Mouse (Mus musculus) C2C12 (cell line): ENCODE measurements at regions not wholly inside any gene's neighbourhood (a gene's known extent, or its start where the extent isn't known, plus 50 kb on each side); places are given as distances from the start of the nearest gene placed in this dataset.

ENCODE experiments used
- H3K27me3 ChIP-seq: one replicate; pipeline ENCODE4 v1.6.1; 2011; ENCODE audit not compliant: control insufficient read depth, insufficient read depth, insufficient read length
- H3K36me3 ChIP-seq: one replicate; pipeline ENCODE4 v1.6.1; 2011; ENCODE audit not compliant: control insufficient read depth, insufficient read depth
- H3K4me3 ChIP-seq: one replicate; pipeline ENCODE4 v1.5.1; 2011; ENCODE audit warnings: mild to moderate bottlenecking, control low read depth; ENCODE audit not compliant: poor library complexity, insufficient read depth, severe bottlenecking
- H3K79me2 ChIP-seq: one replicate; pipeline ENCODE4 v1.6.1; 2011; ENCODE audit not compliant: control insufficient read depth, insufficient read depth
- H3K79me3 ChIP-seq: one replicate; pipeline ENCODE4 v1.6.1; 2011; ENCODE audit warnings: low read depth, control low read depth
- H3ac ChIP-seq: one replicate; pipeline ENCODE3; 2011; ENCODE audit warnings: low read depth; ENCODE audit not compliant: control insufficient read depth, insufficient read length
- CEBPB ChIP-seq: IDR thresholded peaks from one replicate; pipeline ENCODE4 v1.6.1; 2011; ENCODE audit warnings: low read depth, mild to moderate bottlenecking, control low read depth, moderate library complexity
- CTCF ChIP-seq: IDR thresholded peaks from one replicate; pipeline ENCODE4 v1.5.1; 2011; ENCODE audit not compliant: control insufficient read depth, insufficient read depth, insufficient read length
- FOSL1 ChIP-seq: IDR thresholded peaks from one replicate; pipeline ENCODE4 v1.8.0; 2011; ENCODE audit warnings: mild to moderate bottlenecking, low read length; ENCODE audit not compliant: poor library complexity, insufficient read depth, severe bottlenecking
- MAX ChIP-seq: IDR thresholded peaks from one replicate; pipeline ENCODE4 v1.6.1; 2011; ENCODE audit warnings: mild to moderate bottlenecking, control low read depth
- MYOD1 ChIP-seq: IDR thresholded peaks from one replicate; pipeline ENCODE4 v1.6.1; 2011; ENCODE audit warnings: low read depth; ENCODE audit not compliant: control insufficient read depth, insufficient read length
- MYOG ChIP-seq: IDR thresholded peaks from one replicate; pipeline ENCODE4 v1.6.1; 2011; ENCODE audit not compliant: control insufficient read depth, insufficient read length; ENCODE audit errors: extremely low read depth
- USF1 ChIP-seq: IDR thresholded peaks from one replicate; pipeline ENCODE4 v1.6.1; 2011; ENCODE audit warnings: low read depth, mild to moderate bottlenecking, control low read depth, moderate library complexity

DNA sequence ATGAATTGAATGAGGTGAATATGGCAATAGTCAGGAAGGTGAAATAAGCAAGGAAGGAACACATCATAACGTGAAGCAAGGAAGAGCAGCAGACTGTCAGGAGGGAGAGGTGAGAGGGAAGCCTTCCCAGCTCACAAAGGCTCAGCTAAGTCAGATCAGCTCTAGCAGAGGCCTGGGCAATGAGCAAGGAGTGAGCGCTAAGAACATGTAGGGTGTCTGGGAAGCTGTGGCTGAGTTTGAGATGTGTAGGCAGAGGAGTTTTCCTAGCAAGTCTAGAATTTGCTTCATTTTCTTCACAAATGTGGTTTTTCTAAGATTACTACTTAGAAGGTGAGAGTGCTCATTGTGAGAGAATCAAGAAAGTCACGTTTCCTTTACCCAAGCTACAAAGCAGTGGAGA is 803.5 kb upstream of the Chrm3 start:
- TF ChIP-seq FOSL1 (no peak), MYOG (no peak), USF1 (no peak), MYOD1 (no peak), CTCF (no peak), MAX (no peak), CEBPB (no peak)

DNA sequence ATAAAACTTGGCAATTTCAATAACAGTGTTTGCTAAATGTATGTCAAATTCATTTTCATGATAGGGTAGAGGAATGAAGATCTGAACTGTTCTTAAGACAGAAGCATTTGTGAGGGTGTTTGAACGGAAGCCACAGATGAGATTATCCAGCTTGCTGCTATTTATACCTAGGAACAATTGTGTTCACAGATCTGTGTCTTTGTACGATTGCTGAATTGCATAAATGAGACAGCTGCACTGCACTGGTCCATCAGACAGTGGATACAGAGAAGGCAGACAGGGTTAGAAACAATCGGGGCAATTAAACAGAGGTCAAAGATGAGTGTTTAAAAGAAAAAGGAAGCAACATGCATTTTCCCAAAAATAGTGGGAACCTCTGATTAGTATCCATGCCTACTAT is 786.6 kb upstream of the Chrm3 start:
- no peak overlapping the region for H3ac ChIP-seq
- H3K27me3 ChIP-seq, result no peaks in the 10 kb centered on the region
- no peaks in the 10 kb centered on the region for H3K36me3 ChIP-seq
- TF ChIP-seq CEBPB (no peak), CTCF (no peak), MYOG (no peak), MYOD1 (no peak), FOSL1 (no peak), USF1 (no peak), MAX (no peak)
- H3K4me3 ChIP-seq, result no peak overlapping the region
- H3K79me3 ChIP-seq, result no peaks in the 10 kb centered on the region
- no peaks in the 10 kb centered on the region for H3K79me2 ChIP-seq

More for the DNA sequence above, 803.5 kb upstream of the Chrm3 start:
- H3K79me3 ChIP-seq, result no peaks in the 10 kb centered on the region
- no peaks in the 10 kb centered on the region for H3K27me3 ChIP-seq
- no peak overlapping the region for H3ac ChIP-seq
- H3K4me3 ChIP-seq, result no peak overlapping the region
- H3K36me3 ChIP-seq, result no peaks in the 10 kb centered on the region
- H3K79me2 ChIP-seq, result no peaks in the 10 kb centered on the region

- no peaks in the 10 kb centered on the region for H3K79me2 ChIP-seq
- no peaks in the 10 kb centered on the region for H3K36me3 ChIP-seq
- H3K27me3 ChIP-seq, result no peaks in the 10 kb centered on the region
- H3K79me3 ChIP-seq, result no peaks in the 10 kb centered on the region
- H3K4me3 ChIP-seq, result no peak overlapping the region
- H3ac ChIP-seq, result no peak overlapping the region
- TF ChIP-seq CEBPB (no peak), USF1 (no peak), FOSL1 (no peak), MYOD1 (no peak), CTCF (no peak), MAX (no peak), MYOG (no peak)
Measured at GRCm38 (mm10) chr13:11107693-11108092, 747.0 kb upstream of the Chrm3 start.

DNA sequence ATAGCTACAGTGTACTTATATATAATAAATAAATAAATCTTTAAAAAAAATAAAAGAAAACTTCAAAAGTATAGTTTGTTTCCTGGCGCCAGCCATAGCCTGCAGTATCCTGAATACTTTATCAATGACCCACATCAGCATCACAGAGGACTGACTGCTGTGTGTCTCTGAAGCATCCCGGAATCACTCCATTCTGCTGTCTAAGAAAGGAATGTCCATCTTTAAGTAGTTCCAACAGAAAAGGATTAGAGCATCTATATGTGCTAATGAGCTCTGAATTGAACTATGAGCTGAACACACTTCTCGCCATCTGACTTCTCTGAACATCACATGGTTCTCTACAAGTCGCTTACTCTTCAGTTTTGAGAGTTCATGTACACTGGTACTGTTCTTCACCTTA is 745.8 kb upstream of the Chrm3 start:
- TF ChIP-seq MYOG, result no peak
- no peak for TF ChIP-seq FOSL1
- TF ChIP-seq MAX, result no peak
- TF ChIP-seq CEBPB, result no peak
- TF ChIP-seq CTCF, result no peak
- Histone ChIP-seq H3K27me3 (no peaks in the 10 kb centered on the region), H3K79me2 (no peaks in the 10 kb centered on the region), H3K4me3 (no peak overlapping the region), H3ac (no peak overlapping the region), H3K79me3 (no peaks in the 10 kb centered on the region), H3K36me3 (no peaks in the 10 kb centered on the region)

GRCm38 (mm10) chr13:11105571-11105970 is 744.9 kb upstream of the Chrm3 start:
- H3K79me3 ChIP-seq, result no peaks in the 10 kb centered on the region
- H3K36me3 ChIP-seq, result no peaks in the 10 kb centered on the region
- H3K4me3 ChIP-seq, result no peak overlapping the region
- TF ChIP-seq MAX (no peak), CTCF (no peak), USF1 (no peak), FOSL1 (no peak), MYOD1 (no peak), CEBPB (no peak), MYOG (no peak)
- no peaks in the 10 kb centered on the region for H3K79me2 ChIP-seq
- H3ac ChIP-seq, result no peak overlapping the region
- H3K27me3 ChIP-seq, result no peaks in the 10 kb centered on the region

DNA sequence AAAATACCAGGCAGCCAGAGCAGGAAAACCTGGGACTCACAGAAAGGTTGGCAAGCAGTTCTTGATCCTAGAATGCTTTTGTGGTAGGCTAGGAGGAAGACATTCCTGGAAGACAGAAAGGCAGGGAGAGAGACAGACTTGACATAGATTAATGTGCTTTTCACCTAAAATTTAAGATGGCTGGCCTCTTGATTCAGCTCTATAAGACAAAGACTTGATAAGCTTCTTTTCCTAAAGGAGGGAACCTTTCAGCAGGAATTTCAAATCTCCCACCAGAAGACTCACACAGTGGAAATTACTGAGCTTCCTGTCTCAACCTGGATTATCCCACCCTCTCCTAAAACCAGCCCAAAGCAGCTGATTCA is 738.9 kb upstream of the Chrm3 start:
- H3K79me2 ChIP-seq, result no peaks in the 10 kb centered on the region
- H3K79me3 ChIP-seq, result no peaks in the 10 kb centered on the region
- H3K27me3 ChIP-seq, result no peaks in the 10 kb centered on the region
- no peaks in the 10 kb centered on the region for H3K36me3 ChIP-seq
- no peak overlapping the region for H3K4me3 ChIP-seq
- TF ChIP-seq CTCF (no peak), MYOG (no peak), CEBPB (no peak), MYOD1 (no peak)
- no peak overlapping the region for H3ac ChIP-seq
